Mouse (Mus musculus) spleen, postnatal 10 days (tissue): ENCODE measurements around the gene Slc22a18.

Source experiments
- DNase-seq, 2 experiments: peaks; one replicate each; pipeline ENCODE4 v3.0.0; 2021 to 2022; ENCODE audit warnings: low spot score in 2 of 2

Gene Slc22a18

DNA sequence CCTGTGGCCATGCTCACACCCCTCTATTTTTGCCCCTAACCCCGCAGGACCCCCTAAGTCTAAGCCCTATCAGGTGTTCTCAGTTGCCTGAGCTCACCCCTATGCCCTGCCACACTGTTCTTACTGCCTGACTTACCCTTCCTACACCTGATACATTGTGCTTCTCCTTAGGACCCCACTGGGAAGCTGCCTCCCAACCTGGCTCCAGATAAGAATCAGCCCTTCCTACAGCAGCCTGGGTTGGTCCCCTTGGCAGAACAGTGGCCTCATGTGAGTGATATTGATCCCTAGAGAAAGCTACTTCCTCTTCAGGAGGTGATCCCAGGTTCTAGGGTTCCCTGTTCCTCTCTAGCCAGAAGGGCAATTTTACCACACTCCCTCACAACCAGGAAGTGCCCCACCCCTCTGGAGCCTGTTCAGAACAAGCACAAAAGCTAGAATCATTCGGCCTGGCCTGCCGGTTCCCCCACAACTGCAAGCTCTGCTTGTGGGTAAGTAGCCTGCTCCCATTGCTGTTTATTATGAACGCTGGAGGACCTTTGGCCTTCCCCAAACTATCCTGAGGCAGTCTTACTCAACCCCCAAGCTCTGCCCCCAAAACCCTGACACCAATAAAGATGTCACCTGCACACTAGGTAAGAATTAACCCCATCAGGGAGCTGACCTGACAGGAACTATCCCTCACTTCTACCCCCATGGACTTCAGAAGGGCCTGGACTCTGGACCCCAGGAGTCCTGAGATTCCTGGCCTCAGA is at the start of gene Slc22a18:
Gene Slc22a18 (plus strand): TSS at position 390 of the 755 bp plus-strand sequence.
- no peak for DNase-seq

DNA sequence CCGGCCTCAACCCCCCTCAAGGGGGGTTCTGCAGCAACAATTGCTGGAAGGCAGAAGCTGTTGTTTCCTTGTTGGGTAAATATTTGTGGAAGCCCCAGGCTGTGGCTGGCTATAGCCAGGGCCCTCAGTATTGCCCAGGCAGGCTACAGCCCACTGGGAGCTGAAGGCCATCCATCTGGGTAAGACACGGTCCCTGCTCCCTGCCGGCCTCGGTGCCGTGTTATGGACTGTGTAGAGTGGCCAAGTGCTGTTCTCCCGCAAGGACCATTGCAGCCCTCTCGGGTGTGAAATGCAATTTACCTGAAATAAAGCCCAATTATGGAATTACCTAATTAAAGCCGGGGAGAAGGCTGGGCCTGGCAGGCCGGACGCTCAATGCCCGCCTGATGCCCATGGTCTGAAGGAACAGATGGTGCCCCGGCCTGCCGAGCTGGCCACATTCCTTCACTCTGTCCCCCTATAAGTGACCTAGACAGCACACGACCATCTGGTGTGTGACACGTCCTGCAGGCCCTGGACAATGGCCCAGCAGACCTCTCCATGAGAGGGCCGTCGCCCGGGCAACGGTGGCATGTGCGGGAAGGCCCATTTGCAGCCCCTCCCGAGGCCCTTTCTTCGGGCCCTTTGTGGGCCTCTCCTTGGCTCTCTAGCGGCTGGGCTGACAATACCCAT is 45.3 kb upstream of the Slc22a18 start:
- DNase-seq = no peak

- DNase-seq = no peak
Observed at GRCm38 (mm10) chr7:143428814-143429499, 44.6 kb upstream of the Slc22a18 start.

- no peak for DNase-seq
Observed at GRCm38 (mm10) chr7:143432631-143433030, 40.9 kb upstream of the Slc22a18 start.

GRCm38 (mm10) chr7:143433331-143433730 is 40.2 kb upstream of the Slc22a18 start:
- DNase-seq = no peak

DNA sequence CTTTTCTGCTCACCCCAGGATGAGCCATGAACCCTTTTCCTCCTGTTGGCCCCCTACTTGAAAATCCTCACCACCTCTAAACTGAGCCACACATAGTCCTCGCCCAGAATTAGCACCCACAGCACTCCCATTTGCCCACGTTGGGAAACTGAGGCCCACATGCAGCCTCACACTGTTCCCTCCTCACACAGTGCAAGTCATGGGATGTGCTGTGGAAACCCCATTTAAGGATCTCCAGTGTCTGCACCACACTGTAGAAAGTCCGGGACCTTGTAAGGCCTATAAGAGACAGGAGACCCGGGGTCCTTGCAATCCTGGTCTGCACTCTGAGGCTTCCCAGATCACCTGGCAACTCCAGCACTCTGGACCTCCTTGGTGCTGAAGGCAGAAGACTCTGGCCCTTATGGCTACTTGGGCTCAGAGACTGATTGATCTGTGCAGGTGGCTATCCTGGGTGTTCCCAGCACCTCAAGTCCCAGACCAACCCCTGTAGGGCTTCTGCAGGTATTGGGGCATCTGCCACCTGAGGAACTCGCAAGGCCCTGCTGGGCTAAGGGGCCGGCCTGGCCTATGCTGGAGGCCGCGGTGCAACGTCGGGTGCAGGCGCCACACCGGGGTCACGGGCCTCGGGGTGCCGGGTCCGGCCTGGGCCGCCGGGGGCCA is 36.2 kb upstream of the Slc22a18 start:
- DNase-seq = no peak

DNA sequence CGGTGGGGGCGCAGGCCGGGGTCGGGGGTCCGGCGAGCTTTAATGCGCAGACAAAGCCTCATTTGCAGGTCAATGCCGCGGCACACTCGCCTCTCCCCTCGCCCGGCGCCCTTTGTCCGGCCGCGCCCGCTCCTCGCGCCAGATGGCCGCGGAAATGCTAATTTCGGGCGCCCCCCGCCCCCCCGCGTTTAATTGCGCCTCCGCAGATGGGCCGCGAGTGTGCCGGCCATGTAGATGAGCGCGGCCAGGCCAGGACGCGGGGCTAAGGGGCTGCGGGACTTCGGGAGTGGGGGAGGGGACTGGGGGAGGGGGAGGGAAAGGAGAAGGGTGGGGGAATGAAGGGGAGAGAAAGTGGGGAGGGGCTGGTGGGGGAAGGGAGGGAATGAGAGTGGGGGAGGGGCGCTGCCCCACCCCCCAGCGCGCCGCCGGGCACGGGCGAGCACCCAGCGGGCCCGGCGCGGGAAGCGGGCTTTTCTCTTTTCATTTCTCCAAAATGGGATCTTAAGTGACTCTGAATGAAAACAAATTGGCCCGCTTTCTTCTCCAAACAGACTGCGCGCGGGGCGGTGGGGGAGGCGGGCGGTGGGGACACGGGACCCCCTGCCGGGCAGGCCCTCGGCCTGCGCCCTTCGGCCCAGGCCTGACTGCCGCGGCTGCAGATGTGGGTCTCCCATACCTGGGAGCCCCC is 35.5 kb upstream of the Slc22a18 start:
- DNase-seq = no peak

- DNase-seq = no peak
Observed at GRCm38 (mm10) chr7:143438965-143439364, 34.6 kb upstream of the Slc22a18 start.

- DNase-seq = no peak
Observed at GRCm38 (mm10) chr7:143444580-143444954, 29.0 kb upstream of the Slc22a18 start.

- no peak for DNase-seq
Observed at GRCm38 (mm10) chr7:143444955-143445648, 28.4 kb upstream of the Slc22a18 start.

- DNase-seq = no peak
Observed at GRCm38 (mm10) chr7:143445651-143446460, 27.7 kb upstream of the Slc22a18 start.

DNA sequence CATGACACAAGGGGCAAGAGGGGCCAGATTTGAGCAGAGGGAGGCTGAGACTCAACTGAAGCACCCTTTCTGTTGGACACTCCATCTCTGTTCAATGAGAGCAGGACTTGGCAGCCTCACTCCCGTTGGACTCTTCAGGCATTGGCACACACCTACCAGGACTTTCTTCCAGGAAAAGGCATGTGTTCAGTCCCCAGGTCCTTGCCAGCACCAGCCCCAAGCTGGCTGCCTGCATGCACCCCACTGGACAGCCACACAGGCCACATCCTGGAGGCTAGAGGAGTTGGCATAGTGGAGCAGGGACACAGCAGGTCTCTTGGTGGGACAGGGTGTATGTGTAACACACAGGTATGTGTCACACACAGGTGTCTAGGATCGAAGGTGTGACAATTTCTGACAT is 26.4 kb upstream of the Slc22a18 start:
- no peak for DNase-seq

GRCm38 (mm10) chr7:143458963-143459331 is 14.6 kb upstream of the Slc22a18 start:
- no peak for DNase-seq

- DNase-seq = peak in 1 of 2 experiments; percentile 29
Observed at GRCm38 (mm10) chr7:143459332-143460211, 14.0 kb upstream of the Slc22a18 start.

DNA sequence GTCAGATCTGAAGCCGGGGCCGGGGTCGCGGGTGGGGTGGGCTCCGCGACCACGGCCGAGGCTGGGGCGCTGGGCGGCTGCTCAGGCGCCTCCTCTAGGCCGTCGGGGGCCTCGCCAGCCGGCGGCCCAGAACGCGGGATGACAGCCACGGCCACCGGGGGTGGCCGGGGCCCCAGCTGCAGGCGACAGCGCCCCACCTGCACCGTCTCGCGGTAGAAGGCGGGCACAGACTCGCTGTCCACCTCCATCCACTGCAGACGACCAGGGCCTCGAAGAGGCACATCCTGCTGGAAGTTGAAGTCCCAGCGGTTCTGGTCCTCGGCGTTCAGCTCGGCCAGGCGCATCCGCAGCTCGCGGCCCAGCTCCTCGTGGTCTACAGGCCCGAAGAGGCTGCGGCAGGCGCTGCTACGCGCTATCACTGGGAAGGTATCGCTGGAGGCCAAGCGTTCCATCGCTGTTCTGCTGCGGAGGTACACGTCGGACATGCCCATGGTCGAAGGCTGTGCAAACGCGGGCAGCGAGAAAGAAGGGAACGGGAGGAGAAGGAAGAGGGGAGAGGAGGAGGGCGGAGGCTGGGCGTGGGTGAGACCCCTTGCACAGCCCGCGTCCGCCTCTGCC is 13.2 kb upstream of the Slc22a18 start:
- DNase-seq = peak in 1 of 2 experiments; percentile 26

DNA sequence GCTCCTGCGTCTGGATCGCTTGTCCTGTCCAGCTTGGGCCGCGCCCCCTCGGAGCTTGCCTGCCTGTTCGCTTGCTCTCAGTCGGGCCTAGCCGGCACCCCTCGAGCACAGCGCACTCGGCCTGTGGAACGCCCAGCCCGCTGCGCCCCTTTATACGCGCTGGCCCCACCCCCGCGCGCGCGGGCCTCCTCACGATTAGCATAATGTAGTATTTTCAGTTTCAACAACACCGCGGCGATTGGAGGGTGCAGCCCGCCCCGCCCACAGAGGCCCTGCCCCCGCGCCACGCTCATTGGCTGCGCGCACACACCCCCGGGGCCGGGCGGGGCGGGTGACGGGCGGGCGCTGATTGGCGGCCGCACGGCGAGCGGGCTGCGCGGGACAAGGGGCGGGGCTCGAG is 12.7 kb upstream of the Slc22a18 start, which contains the start of gene Cdkn1c:
Gene Cdkn1c (minus strand): TSS at position 177 of the 400 bp plus-strand sequence.
- peak; percentile 58 to 86 for DNase-seq

DNA sequence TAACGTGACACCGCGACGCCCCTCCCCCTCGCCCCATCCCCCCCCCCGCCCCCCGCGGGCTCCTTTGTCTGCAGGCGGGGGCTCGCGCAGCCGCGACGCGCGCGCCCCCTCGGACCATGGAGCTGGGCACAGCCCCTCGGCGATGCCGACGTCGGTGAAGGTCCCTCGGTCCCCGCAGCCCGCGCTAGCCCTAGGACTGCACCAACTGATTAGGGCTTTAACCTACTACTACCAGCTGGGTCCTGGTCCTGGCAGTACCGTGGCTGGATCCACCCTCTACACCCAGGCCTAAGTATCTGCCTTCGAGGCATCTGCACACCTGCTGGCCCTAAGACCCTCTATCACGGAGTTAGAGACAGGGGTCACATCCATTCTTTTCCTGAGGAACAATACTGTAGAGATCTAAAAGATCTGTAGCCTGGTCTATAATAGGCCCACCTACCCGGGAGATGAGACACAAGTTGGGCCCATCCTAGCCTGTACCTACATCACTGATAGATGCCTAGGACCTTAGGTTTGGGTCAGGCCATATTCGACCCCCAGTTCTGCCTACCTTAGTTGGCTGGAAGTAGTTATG is 12.2 kb upstream of the Slc22a18 start:
- DNase-seq = no peak

GRCm38 (mm10) chr7:143461920-143462319 is 11.6 kb upstream of the Slc22a18 start:
- no peak for DNase-seq
